Mouse (Mus musculus) T-helper 1 cell (primary cell): ENCODE results near the gene Map3k12.

ENCODE experiments used
- in situ Hi-C: fragments of 300-600 bp; cut with MboI, MseI; formaldehyde crosslinking; loops from one replicate; pipeline ENCODE4 v1.15.1; 2025; ENCODE audit warnings: high pct_unique_total_duplicates

Map3k12 gene

DNA sequence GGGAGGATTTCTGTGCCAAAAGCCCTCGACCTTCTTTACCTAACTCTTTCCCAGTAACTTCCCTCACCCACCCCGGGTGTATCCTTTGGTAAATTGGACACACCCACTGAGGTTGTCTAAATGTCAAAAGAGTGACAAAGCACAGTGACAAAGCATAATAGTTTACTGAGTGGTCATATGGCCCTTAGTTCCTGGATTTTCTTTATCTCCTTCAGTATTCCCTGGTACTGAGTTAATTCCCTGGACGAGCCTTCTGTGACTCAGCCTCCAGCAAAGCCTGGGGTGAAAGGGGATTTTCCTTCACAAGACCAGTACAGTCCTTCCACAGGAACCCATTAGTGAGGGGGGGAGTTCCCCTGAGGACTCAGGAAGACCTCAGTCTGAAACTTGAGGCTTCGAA, 55.9 kb downstream of the Map3k12 start:
- in situ Hi-C loops = loop anchor here (10.0 kb wide), 1 partner anchor 466 kb away; no protein-coding TSS in a partner anchor

DNA sequence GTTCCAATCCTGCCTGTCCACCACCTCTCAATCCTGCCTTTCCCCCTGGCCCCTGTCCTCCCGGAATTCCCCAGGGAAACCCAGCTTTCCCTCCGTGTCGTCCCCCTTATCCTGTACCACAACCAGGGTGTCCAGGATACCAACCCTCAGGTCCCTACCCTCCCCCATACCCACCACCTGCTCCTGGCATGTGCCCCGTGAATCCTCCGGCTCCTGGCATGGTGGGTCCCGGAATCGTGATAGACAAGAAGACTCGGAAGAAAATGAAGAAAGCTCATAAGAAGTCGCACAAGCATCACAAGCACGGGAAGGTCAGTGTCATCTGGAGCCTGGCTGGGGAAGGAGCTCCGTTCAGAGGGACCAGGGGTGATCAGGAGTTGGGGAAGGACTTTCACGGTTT, 56.5 kb downstream of the Map3k12 start:
- in situ Hi-C loops = loop anchor here (10.0 kb wide), 1 partner anchor 466 kb away; no protein-coding TSS in a partner anchor

DNA sequence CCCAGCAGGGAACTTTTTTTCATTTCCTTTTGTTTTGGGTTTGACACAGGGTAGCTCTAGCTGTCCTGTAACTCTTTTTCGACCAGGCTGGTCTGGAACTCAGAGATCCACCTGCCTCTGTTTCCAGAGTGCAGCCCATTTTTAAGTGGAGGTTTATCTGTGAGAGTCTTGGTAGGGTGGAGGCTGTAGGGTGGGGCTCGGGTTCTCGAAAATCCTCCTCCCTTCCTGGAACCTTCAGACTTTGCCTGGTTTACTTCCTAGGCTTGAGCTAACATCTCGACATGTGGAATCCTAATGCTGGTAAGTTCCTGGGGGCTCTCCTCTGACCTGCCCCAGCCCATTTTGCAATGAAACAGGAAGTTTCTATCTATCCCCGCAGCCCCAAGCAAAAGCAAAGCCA, 57.0 kb downstream of the Map3k12 start:
- in situ Hi-C loops = loop anchor here (10.0 kb wide), 2 partner anchors 205 to 465 kb away; no protein-coding TSS in a partner anchor

DNA sequence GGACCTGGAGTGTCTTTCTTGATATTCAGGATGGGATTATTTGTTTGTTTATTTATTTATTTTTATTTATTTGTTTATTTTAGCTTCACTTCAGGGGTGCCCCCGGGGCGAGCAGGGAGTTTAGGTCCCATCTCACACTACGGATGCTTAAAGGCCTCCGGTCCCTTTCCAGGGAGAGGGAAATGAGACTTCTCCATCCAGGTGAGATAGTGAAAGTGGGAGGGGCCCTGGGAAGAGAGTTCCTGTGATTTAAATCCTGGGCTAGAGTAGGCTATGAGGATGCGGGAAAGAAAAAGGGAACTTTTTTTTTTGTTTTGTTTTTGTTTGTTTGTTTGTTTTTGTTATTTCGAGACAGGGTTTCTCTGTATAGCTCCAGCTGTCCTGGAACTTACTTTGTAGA, 57.5 kb downstream of the Map3k12 start:
- in situ Hi-C loops = loop anchor here (10.0 kb wide), 1 partner anchor 205 kb away; no protein-coding TSS in a partner anchor

DNA sequence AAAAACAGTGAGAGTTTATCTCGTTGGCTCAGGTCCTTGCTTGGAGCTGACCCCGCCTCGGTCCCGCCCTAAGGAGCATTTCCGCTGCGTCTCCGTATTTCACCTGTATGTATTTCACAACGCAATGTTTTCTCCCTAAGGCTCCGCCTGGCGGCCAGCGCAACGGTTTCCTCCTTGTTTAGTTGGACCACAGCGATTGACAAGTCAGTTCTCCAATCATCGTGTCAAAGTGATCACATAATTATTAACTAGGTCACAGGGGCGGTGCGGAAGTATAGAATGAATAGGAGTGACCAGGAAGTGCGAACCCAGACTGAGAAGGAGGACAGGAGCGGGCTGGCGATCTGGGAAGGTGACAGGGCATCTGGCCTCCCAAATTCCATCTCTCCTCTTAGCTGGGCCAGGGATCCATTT, 58.0 kb downstream of the Map3k12 start, which contains the start of gene Prr13:
Gene Prr13 (plus strand): TSS at position 125 of the 414 bp plus-strand sequence.
- in situ Hi-C loops = loop anchor here (10.0 kb wide), 1 partner anchor 206 kb away; no protein-coding TSS in a partner anchor

DNA sequence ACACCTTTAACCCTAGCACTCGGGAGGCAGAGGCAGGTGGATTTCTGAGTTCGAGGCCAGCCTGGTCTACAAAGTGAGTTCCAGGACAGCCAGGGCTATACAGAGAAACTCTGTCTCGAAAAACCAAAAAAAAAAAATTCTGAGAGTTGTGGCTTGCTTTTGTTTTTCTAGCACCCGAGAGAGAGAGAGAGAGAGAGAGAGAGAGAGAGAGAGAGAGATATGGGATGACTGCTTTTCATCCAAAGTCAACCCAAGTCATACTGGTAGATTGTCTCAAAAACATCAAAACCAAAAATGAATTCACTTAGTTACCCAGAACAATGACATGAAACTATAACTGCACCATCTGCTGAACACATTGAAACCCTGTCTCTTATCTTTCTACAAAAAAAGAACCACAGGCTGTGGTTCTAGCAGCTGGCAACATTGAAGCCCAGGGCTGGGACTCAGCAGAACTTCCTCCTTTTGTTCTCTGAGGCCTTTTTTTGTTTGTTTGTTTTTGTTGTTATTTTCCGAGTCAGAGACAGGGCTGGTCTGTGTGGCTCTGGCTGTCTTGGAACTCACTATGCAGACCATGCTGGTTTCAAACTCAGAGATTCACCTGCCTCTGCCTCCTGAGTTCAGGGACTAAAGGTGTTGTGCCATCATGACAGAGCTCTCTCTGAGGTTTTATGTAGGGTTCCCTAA, 58.7 kb downstream of the Map3k12 start:
- in situ Hi-C loops = loop anchor here (10.0 kb wide), 1 partner anchor 207 kb away; no protein-coding TSS in a partner anchor

DNA sequence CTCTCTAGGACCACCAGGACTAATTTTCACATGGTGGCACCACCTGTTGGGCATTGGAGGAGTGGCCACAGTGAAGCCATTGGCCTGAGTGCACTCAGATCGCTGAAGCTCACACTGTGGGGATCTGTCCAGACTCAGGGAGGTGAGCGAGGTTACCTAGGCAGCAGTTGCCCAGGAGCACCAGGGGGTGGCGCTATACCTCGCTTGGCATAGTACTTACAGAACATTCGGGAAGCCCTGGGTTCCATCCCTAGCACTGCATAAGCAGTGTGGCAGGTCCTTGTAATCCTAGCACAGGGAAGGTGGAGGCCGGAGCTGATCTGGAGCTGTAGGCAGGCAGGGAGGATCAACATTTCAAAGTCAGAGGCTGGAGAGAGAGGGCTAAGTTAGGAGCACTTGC, 60.9 kb downstream of the Map3k12 start:
- in situ Hi-C loops = loop anchor here (10.0 kb wide), 1 partner anchor 209 kb away; no protein-coding TSS in a partner anchor

DNA sequence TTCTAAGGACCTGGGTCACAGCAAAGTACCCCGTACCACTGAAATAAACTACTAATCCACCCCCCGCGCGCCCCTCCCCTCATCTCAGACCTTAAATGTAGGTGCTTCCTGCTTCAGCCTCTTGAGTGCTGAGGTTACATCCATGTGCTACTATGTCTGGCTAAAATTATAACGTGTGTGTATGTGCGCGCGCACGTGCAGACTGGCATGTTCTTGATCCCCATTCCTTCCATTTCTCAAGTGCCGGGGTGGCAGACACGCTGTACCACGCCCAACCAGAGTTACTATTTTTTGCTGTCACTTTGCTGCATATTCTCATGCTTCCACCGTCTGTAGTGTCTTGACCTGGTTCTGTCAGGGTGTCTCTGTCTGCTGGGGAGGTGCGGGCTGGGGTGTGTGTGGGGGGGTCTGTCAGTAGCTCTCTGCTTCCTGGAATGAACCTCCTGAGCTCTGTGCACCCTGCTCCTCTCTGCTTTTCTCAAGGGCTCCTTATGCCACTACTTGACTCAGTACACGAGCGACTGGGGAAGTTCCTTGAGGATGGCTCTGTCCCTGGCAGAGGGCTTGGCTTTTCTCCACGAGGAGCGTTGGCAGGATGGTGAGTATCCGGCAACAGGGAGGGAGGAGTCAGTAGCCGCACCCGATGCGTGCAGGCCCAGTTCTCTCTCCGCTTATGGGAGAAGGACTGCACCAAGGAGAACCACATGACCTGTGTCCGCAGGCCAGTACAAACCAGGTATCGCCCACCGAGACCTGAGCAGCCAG, 65.0 kb downstream of the Map3k12 start:
- in situ Hi-C loops = loop anchor here (10.0 kb wide), 1 partner anchor 213 kb away; no protein-coding TSS in a partner anchor

DNA sequence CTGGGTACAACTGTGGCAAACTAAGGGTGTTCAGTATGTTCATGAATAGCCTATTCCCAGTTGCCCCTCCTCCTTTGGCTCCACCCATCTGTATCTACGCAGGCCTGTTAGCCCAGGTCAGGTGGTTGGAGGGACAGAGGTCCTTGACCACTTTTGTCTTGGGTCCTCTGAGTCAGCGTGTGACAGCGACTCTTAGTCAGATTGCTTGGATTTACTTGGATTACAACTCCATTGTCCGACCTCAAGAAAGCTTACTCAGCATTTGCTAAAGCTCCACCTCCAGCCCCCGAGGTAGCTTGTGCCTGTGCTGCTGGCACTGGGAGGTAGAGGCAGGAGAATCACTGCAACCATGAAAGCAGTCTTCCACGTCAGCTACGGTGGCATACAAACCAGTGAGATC, 65.9 kb downstream of the Map3k12 start:
- in situ Hi-C loops = loop anchor here (10.0 kb wide), 1 partner anchor 214 kb away; no protein-coding TSS in a partner anchor

DNA sequence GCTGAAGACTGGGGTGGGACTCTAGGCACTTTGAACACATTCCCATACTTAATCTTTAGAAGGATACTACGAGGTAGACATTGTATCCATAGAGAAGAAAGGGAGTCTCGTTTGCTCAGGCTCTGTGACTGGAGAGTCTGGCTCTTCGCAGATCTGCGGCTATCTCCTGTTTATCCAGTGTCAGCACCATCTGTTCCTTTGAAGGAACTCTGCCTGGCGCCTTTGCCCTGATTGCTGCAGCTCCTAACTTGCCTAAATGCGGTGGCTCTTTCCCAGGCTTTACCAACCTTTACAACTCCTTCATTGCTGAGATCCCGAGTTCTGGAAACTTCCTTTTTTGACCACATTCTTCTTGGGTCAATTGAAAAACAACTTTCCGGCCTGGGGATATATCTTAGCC, 67.5 kb downstream of the Map3k12 start:
- in situ Hi-C loops = loop anchor here (5.0 kb wide), 1 partner anchor 72 kb away; no protein-coding TSS in a partner anchor
